Mouse (Mus musculus): Measurements from ENCODE around the gene Usp30. TPM values are rescaled to one million over a fixed set of nuclear protein-coding genes. Genes with fewer than 3 reads are reported as not detected.

Gene Usp30
- polyA plus RNA-seq, 1 experiment from 2014 or later, result 3.0 TPM

DNA sequence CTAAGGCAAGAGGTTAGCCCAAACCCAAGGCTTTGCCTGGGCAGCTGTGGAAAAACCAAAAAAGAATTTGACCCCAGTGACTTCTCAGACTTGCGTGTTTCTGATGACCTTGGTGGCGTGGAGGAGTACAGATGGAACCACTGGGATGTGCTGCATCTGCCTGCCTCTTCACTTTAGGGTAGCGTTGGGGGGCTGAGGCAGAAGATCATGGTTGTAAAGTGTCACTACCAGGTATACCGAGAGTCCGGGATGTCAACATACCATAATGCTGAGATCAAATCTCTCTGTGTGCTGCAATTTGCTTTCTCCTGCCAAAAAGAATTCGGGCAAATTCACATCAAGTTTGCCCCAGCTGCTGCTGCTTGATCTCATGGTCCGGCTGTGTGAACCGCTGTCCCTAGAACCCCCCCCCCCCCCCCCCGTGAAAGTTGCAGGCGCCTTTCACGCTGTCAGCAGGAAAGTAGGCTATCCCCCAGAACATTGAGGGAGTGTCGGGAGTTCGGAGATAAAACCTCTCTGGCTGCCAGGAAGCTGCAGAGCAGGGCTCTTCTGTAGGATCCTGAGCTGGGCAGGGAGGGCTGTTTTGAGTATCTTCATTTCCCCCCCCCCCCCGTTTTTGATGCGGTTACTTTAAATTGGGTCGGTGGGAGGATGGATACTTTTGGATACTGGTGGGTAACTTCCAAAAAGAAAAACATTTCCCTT, 108.8 kb downstream of the Usp30 start:
- WGBS (ENCODE audit: insufficient replicate concordance), result 17% methylated on average over 15 of the region's 16 CpGs
- Histone ChIP-seq H3K36me3 (ENCODE audit: control insufficient read depth, insufficient read depth) (no peaks in the 10 kb centered on the region), H3K4me1 (ENCODE audit: control insufficient read depth, low read depth, low read length) (peaks cover 18% of the 10 kb centered on the region), H3K4me3 (ENCODE audit: low read depth, low read length) (no peak overlapping the region), H3K9ac (ENCODE audit: low read depth, low read length) (no peak overlapping the region), H3K27ac (ENCODE audit: low read length) (no peak overlapping the region), H3K9me3 (replicated peaks; ENCODE audit: control insufficient read depth, low read length) (no peaks in the 10 kb centered on the region), H3K27me3 (ENCODE audit: control insufficient read depth, insufficient read depth, low read depth, low read length) (no peaks in the 10 kb centered on the region; the same call in 1 of the 2 replicates), H3K4me2 (ENCODE audit: low read depth, low read length) (no peak overlapping the region)
- ATAC-seq (ENCODE audit: low read depth), result no peak

Other genes starting within 250 kb of the Usp30 start
- 14.1 and 15.4 TPM in 2 replicates for gene Selplg, start 232.8 kb upstream of the Usp30 start, polyA plus RNA-seq (2015; fragmentation: Nextera tagmentation; extraction: Ambion mirVana)
- gene Coro1c, start 156.7 kb upstream of the Usp30 start, polyA plus RNA-seq (2015; fragmentation: Nextera tagmentation; extraction: Ambion mirVana), result 40.8 and 40.9 TPM in 2 replicates
- gene Ssh1, start 71.6 kb upstream of the Usp30 start, polyA plus RNA-seq (2015; fragmentation: Nextera tagmentation; extraction: Ambion mirVana), result 6.1 and 6.8 TPM in 2 replicates
- gene Dao, start 61.8 kb upstream of the Usp30 start, polyA plus RNA-seq (2015; fragmentation: Nextera tagmentation; extraction: Ambion mirVana), result 0.21 TPM in 1 of 2 replicates, not detected in the other
- gene Svop, start 26.1 kb downstream of the Usp30 start, polyA plus RNA-seq (2015; fragmentation: Nextera tagmentation; extraction: Ambion mirVana), result 0.05 TPM in 1 of 2 replicates, not detected in the other
- gene Alkbh2, start 62.8 kb downstream of the Usp30 start, polyA plus RNA-seq (2015; fragmentation: Nextera tagmentation; extraction: Ambion mirVana), result 2.5 and 3.4 TPM in 2 replicates
- 13.7 and 15.2 TPM in 2 replicates for gene Ung, start 64.9 kb downstream of the Usp30 start, polyA plus RNA-seq (2015; fragmentation: Nextera tagmentation; extraction: Ambion mirVana)
- 0.35 and 0.65 TPM in 2 replicates for gene Acacb, start 81.1 kb downstream of the Usp30 start, polyA plus RNA-seq (2015; fragmentation: Nextera tagmentation; extraction: Ambion mirVana)
- not detected in 2 replicates for gene Foxn4, start 208.3 kb downstream of the Usp30 start, polyA plus RNA-seq (2015; fragmentation: Nextera tagmentation; extraction: Ambion mirVana)
- gene Myo1h, start 223.7 kb downstream of the Usp30 start, polyA plus RNA-seq (2015; fragmentation: Nextera tagmentation; extraction: Ambion mirVana), result 0.56 and 0.98 TPM in 2 replicates